Mouse (Mus musculus): ENCODE data around the gene Ift52.

Ift52 gene

GRCm38 (mm10) chr2:163074006-163074405 lies 56.9 kb downstream of the Ift52 start:
- no peak for DNase-seq (ENCODE audit: low spot score in 2 of 2)

- DNase-seq (ENCODE audit: low spot score in 2 of 2), result no peak
Measured at GRCm38 (mm10) chr2:163074808-163075207, 57.7 kb downstream of the Ift52 start.

- DNase-seq (ENCODE audit: low spot score in 2 of 2), result no peak
Measured at GRCm38 (mm10) chr2:163075234-163075633, 58.1 kb downstream of the Ift52 start.

GRCm38 (mm10) chr2:163079041-163079440 lies 61.9 kb downstream of the Ift52 start:
- DNase-seq (ENCODE audit: low spot score in 2 of 2), result no peak

- DNase-seq (ENCODE audit: low spot score in 2 of 2), result no peak
Measured at GRCm38 (mm10) chr2:163082591-163082990, 65.4 kb downstream of the Ift52 start.

GRCm38 (mm10) chr2:163084519-163084918 lies 67.4 kb downstream of the Ift52 start:
- DNase-seq (ENCODE audit: low spot score in 2 of 2), result no peak

GRCm38 (mm10) chr2:163085047-163085446 lies 67.9 kb downstream of the Ift52 start:
- no peak for DNase-seq (ENCODE audit: low spot score in 2 of 2)

- DNase-seq (ENCODE audit: low spot score in 2 of 2), result no peak
Measured at GRCm38 (mm10) chr2:163086561-163086960, 69.4 kb downstream of the Ift52 start.

- DNase-seq (ENCODE audit: low spot score in 2 of 2), result no peak
Measured at GRCm38 (mm10) chr2:163087728-163088127, 70.6 kb downstream of the Ift52 start, which contains the start of gene Gtsf1l. Gtsf1l (minus strand) TSS chr2:163087855.

- DNase-seq (ENCODE audit: low spot score in 2 of 2), result no peak
Measured at GRCm38 (mm10) chr2:163089475-163090123, 72.4 kb downstream of the Ift52 start.

- DNase-seq (ENCODE audit: low spot score in 2 of 2), result no peak
Measured at GRCm38 (mm10) chr2:163094909-163095308, 77.8 kb downstream of the Ift52 start.

Measured in natural killer cell, adult 2 months (primary cell).